Mouse (Mus musculus) CH12.LX (cell line): ENCODE data around the gene Slc45a1.

Source experiments
- CTCF ChIP-seq, 2 experiments: IDR thresholded peaks in 1 of 2; conservative IDR thresholded peaks in 1 of 2; 2 replicates each; pipeline ENCODE4 v1.5.1; 2011 to 2012; ENCODE audit warnings: low read depth in 2 of 2, low read length in 2 of 2, improper control_type of control experiment in 1 of 2, inconsistent platforms in 1 of 2, mild to moderate bottlenecking in 1 of 2, moderate library complexity in 1 of 2
- ELF1 ChIP-seq: IDR thresholded peaks from 2 replicates; pipeline ENCODE4 v1.6.1; 2014; ENCODE audit warnings: low read depth, mild to moderate bottlenecking, inconsistent platforms, low read length, improper control_type of control experiment
- EP300 ChIP-seq: IDR thresholded peaks from 2 replicates; pipeline ENCODE4 v1.6.1; 2011; ENCODE audit warnings: low read length, improper control_type of control experiment
- ETS1 ChIP-seq: conservative IDR thresholded peaks from 2 replicates; pipeline ENCODE4 v1.6.1; 2012; ENCODE audit warnings: low read depth, mild to moderate bottlenecking, inconsistent platforms, low read length, improper control_type of control experiment, moderate library complexity
- HCFC1 ChIP-seq: IDR thresholded peaks from 2 replicates; pipeline ENCODE4 v1.6.1; 2012; ENCODE audit warnings: low read depth, mild to moderate bottlenecking, inconsistent platforms, low read length, improper control_type of control experiment
- IRF4 ChIP-seq: IDR thresholded peaks from 2 replicates; pipeline ENCODE4 v1.6.1; 2014; ENCODE audit warnings: low read depth, mild to moderate bottlenecking, inconsistent platforms, low read length, improper control_type of control experiment
- KAT2A ChIP-seq: IDR thresholded peaks from 2 replicates; pipeline ENCODE4 v1.6.1; 2012; ENCODE audit warnings: low read length, improper control_type of control experiment, inconsistent platforms; ENCODE audit not compliant: insufficient replicate concordance
- MAX ChIP-seq: IDR thresholded peaks from 2 replicates; pipeline ENCODE4 v1.6.1; 2011; ENCODE audit warnings: low read length, improper control_type of control experiment
- MYC ChIP-seq: IDR thresholded peaks from 2 replicates; pipeline ENCODE4 v1.6.1; 2011; ENCODE audit warnings: low read depth, mild to moderate bottlenecking, improper control_type of control experiment, low read length
- POLR2A ChIP-seq: IDR thresholded peaks from 2 replicates; pipeline ENCODE4 v1.6.1; 2011; ENCODE audit warnings: low read depth, mild to moderate bottlenecking, improper control_type of control experiment, low read length
- POLR2AphosphoS2 ChIP-seq: IDR thresholded peaks from 2 replicates; pipeline ENCODE4 v1.6.1; 2011; ENCODE audit warnings: low read depth, low read length, improper control_type of control experiment
- RCOR1 ChIP-seq: conservative IDR thresholded peaks from 2 replicates; pipeline ENCODE4 v1.6.1; 2012; ENCODE audit warnings: low read depth, mild to moderate bottlenecking, inconsistent platforms, low read length, improper control_type of control experiment
- TCF12 ChIP-seq: IDR thresholded peaks from 2 replicates; pipeline ENCODE4 v1.6.1; 2014; ENCODE audit warnings: low read depth, mild to moderate bottlenecking, inconsistent platforms, low read length, improper control_type of control experiment
- USF2 ChIP-seq: conservative IDR thresholded peaks from 2 replicates; pipeline ENCODE4 v1.6.1; 2011; ENCODE audit warnings: low read depth, low read length, improper control_type of control experiment

- TF ChIP-seq EP300 (no peak), POLR2AphosphoS2 (no peak), HCFC1 (no peak), CTCF (conservative IDR thresholded peaks at IDR 0.05 in 1 of 2, IDR thresholded peaks at IDR 0.05 in 1 of 2; ENCODE audit: low read depth in 2 of 2, low read length in 2 of 2) (no peak), ETS1 (no peak), TCF12 (no peak), USF2 (no peak), MYC (no peak), RCOR1 (no peak), KAT2A (no peak), MAX (no peak), POLR2A (no peak), IRF4 (no peak), ELF1 (no peak)
Observed at GRCm38 (mm10) chr4:150616029-150616420, 35.9 kb downstream of the Slc45a1 start.
